Mouse (Mus musculus): ENCODE data around the gene Slc26a8. TPM values are rescaled to one million over a fixed set of nuclear protein-coding genes. Genes with fewer than 3 reads are reported as not detected.

Gene Slc26a8
- total RNA-seq, 2 experiments from 2014 or later: 1.2 to 2.2 TPM

GRCm38 (mm10) chr17:28640113-28640512, 49.9 kb downstream of the Slc26a8 start:
- DNase-seq: no peak

- peak; percentile 10 to 50 for DNase-seq
Observed at GRCm38 (mm10) chr17:28637711-28638690, 52.0 kb downstream of the Slc26a8 start.

DNA sequence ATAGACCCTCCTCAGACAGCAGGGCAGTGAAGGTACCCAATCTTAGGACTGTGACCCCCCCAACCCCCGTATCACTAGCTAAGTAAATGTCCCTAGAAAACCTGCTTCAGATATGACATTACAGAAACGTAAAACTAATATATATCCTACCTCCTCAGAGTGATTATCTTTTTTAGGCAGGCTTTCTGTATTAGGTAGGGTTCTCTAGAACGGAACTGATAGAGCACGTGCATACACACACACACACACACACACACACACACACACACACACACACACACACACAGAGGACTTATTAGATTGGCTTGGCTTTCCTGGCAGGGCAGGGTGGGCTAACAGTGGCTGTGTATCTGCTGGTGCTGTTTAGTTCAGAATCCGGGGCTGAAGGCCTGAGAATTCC, 54.2 kb downstream of the Slc26a8 start:
- no peak for DNase-seq

DNA sequence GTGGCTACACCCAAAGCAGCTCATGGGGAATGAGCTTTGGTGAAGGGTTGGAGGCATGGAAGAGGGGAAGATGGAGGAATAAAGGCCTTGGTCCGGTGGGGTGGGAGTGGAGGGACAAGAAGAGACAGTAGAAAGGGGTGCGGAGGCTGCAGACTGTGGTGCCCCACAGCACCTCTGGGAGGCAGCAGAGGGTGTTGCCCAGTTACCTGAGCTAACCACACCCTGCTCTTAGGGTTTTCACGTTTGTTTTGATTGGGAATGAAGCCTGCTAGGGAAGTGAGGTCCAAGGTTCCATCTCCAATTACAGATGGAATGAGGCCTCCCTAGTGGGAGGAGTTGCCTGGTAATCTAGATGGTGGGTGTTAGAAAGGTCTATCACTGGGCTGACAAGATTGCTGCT, 60.9 kb downstream of the Slc26a8 start:
- DNase-seq: no peak

GRCm38 (mm10) chr17:28628248-28629124, 61.5 kb downstream of the Slc26a8 start:
- no peak for DNase-seq

GRCm38 (mm10) chr17:28626937-28627336, 63.1 kb downstream of the Slc26a8 start:
- no peak for DNase-seq

- no peak for DNase-seq
Observed at GRCm38 (mm10) chr17:28625327-28625726, 64.7 kb downstream of the Slc26a8 start.

GRCm38 (mm10) chr17:28624841-28625240, 65.2 kb downstream of the Slc26a8 start:
- DNase-seq: no peak

GRCm38 (mm10) chr17:28622300-28622759, 67.7 kb downstream of the Slc26a8 start, which contains the start of gene Srpk1:
Srpk1 (minus strand) TSS chr17:28622709.
- DNase-seq: peak; percentile 95 to 96

DNA sequence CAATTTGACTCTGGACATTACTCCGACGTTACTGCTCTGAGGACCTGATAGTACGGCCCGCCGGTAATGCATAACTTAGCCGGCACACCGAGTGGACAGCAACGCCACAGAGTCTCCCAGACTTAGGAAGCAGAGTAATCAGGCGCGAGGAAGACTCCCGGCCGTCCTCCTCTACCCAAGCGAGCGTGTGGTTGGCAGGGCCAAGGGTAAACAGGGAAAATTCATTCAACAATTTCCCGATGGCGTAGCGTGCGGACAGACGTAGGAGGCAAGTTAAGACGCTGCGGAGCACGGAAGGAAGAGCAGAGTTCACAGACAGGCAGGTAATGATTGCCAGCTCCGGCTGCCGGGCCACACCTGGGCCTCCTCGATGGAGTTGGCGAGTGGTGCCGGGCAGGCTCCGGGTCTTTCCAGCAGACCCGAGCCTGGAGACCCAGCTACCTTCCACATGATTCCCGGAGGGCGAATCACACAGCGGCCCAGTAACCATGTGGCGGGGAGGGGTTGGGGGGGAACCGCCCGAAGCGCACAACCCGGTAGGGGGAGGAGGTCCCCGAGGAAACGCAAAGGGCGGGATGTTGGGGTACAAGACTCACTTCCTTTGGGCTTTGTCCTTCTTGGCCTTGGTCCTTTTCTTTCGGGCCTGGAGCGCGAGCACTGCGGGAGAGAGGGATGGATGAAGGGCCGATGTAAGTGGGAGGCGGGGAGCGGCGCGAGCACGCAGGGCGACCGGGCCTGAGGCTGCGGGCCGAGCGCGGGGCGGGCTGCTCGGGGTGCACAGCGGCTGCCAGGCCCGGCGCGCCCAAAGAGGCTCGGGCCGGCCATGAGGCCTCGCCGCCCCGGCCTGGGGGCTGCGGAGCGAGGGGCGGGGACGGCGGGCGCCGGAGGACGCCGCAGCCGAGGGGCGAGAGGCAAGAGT, 68.4 kb downstream of the Slc26a8 start:
- peak; percentile 69 to 76 for DNase-seq

DNA sequence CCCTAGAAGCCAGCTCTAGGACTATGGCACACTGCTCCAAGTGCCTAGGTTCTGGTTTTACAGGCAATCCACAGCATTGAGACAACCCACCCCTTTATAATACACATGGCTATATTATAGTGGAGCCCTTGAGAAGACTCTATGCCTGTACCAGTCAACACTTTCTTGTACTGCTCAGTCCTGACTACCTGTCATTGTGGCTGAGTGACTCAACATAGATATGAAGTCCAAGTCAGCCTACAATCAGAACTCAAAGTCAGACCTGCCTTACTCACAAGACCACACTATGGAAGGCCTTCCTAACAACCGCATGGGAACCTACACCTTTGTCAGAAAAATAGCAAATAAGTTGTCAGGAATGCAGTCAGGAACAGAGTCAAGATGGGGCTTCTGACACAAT, 71.3 kb downstream of the Slc26a8 start:
- DNase-seq: no peak

DNA sequence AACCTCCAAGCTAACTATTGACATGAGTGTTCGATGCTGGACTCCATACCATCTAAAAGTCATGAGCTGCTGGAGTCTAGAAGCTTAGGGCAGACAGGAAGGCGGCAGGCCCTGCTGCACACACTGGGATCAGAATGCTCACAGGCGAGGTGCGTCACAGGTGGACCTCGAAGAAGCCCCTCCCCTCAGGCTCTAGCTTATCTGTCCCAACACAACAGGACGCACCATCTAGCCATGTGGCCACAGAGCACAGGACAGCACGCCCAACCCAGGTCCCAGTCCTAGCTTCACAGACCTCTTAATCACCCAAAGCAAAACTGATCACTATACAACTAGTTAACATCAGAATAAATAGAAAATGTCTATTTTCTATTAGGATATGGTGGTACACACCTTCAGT, 71.9 kb downstream of the Slc26a8 start:
- DNase-seq: no peak

DNA sequence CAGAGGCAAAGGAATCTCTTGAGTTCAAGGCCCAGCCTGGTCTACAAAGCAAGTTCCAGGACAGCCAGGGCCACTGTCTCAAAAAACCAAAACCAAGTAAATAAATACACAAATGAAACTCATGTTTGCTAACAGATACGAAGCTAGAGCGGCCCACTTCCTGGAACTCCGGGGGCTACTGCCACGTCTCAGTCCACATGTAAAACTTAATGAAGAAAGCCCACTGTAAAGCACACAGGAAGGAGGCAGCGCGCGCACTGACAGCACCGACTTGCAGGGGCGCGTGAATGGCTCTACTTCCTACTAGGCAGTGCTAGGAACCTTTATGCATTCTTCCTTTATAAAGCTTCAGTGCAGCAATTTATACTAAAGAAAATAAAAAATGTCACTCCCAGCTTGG, 72.4 kb downstream of the Slc26a8 start:
- no peak for DNase-seq

- DNase-seq: no peak
Observed at GRCm38 (mm10) chr17:28615332-28615731, 74.7 kb downstream of the Slc26a8 start.

DNA sequence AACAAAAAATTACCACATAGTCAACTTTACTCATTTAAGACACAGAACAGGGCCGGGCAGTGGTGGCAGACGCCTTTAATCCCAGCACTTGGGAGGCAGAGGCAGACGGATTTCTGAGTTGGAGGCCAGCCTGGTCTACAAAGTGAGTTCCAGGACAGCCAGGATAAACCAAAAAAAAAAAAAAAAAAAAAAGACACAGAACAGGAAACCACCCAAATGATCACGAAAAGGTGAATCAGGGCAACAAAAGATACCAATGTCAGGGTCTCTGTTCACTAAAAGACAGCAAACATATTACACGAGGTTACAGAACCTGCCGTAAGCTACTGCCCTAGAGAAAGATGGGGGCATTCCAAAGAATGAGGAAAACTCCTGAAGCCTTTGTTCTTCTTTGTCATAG, 76.9 kb downstream of the Slc26a8 start:
- no peak for DNase-seq

DNA sequence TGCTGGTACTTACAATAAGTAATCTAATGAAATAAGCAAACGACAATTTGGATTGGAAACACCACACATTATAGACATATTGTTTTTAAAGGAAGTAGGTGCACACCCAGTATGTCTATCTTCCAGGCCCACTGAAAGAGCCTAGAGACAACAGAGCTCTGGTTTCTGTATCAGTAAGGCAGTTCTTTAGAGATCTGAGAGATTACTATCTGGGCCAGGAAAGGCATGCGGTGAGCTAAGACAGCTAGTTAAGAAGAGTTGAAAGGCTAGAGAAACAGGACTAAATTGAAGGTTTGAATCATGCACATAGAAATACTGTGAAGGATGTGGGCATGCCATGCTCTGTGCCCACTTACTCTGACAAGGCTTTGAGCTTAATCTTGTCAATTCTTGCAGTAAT, 77.4 kb downstream of the Slc26a8 start:
- no peak for DNase-seq

GRCm38 (mm10) chr17:28609543-28609942, 80.5 kb downstream of the Slc26a8 start:
- DNase-seq: no peak

GRCm38 (mm10) chr17:28601557-28602250, 88.3 kb downstream of the Slc26a8 start:
- DNase-seq: peak; percentile 53 to 62

DNA sequence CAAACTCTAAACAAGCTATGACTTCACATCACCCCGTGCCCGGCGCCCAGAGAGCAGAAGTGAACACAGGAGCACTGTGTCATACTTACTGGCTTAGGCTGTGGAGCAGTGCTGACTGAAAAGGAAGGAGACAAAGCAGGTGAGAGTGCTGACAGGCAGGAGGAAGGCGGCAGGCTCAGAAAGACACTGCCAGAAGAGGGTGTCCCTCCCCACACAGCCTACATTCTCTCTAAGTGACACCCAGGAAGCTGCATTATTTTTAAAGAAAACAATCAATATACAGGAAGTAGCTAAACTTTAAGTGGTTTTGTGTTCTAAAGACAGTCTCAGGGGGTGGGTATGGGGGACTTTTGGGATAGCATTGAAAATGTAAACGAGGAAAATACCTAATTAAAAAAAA, 89.3 kb downstream of the Slc26a8 start:
- DNase-seq: no peak

DNA sequence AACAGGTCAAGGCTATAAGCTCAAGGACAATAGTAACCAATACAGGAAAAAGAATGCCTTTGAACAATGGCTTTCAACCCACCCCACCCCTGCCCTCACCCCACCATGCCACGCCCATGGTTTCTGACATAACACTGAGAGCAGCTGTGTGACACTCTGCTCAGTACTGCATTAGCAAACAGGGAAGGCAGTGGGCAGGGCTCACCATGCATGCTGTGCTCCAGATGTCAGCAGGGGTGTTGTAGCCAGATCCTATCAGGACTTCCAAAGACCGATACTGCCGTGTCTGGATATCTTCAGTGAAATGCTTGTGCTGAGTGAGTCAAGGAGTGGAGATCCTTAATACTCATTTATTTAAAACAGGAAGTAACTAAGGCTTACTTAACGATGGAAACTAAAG, 96.1 kb downstream of the Slc26a8 start:
- DNase-seq: no peak

DNA sequence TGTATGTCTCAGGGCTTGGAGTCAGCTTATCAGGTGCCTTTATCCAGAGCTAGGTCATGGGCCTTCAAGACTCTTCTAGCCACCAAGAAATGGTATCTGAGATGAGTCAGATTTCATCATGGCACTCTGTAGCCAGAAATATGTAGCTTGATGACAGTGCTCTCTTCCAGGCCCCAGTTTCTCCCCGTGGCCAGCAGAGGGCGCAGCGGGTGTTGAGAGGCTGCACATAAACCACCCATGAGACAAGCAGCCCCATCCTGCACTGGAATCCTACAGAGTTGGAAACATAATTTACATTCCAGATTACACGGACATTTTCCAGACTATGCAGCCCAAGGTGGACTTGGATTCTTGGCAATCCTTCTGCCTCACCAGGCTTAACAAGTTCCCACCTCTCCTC, 97.0 kb downstream of the Slc26a8 start:
- peak; percentile 83 to 89 for DNase-seq

Data from adrenal gland, postnatal 36 days (tissue).